Mouse (Mus musculus): ENCODE data around the gene Nsun2. TPM values are rescaled to one million over a fixed set of nuclear protein-coding genes. Genes with fewer than 3 reads are reported as not detected.
"Not testable (repeated sequence)": the region's sequence is repeated elsewhere in the genome, so short reads cannot be mapped to it uniquely, and the experiment has no call there.

Nsun2 gene
- polyA plus RNA-seq, 1 experiment: 74.1 TPM

GRCm38 (mm10) chr13:69592226-69592625, 58.7 kb downstream of the Nsun2 start:
- Histone ChIP-seq H3K4me1 (replicated peaks; ENCODE audit: control insufficient read depth, insufficient read depth, low read length) (no peaks in the 10 kb centered on the region), H3K27ac (ENCODE audit: control insufficient read depth, insufficient read depth, low read length) (no peak overlapping the region), H3K4me3 (ENCODE audit: control insufficient read depth, insufficient read depth, low read length) (no peak overlapping the region), H3K27me3 (ENCODE audit: control insufficient read depth, insufficient read depth, low read length) (no peaks in the 10 kb centered on the region), H3K36me3 (ENCODE audit: control insufficient read depth, insufficient read depth, low read length) (no peaks in the 10 kb centered on the region)
- no peak for TF ChIP-seq CTCF (IDR thresholded peaks at IDR 0.05; ENCODE audit: borderline replicate concordance, control insufficient read depth, extremely low read depth, insufficient read depth, low read length, poor library complexity)
- DNase-seq: no peak
- 94% methylated on average over 8 of the region's 8 CpGs for WGBS

- H3K27ac ChIP-seq (ENCODE audit: control insufficient read depth, insufficient read depth, low read length): no peak overlapping the region
- TF ChIP-seq CTCF (IDR thresholded peaks at IDR 0.05; ENCODE audit: borderline replicate concordance, control insufficient read depth, extremely low read depth, insufficient read depth, low read length, poor library complexity) (no peak), POLR2A (IDR thresholded peaks at IDR 0.05; ENCODE audit: control insufficient read depth, extremely low read depth, insufficient read depth, low read length, poor library complexity) (no peak)
- DNase-seq: no peak
- H3K4me1 ChIP-seq (replicated peaks; ENCODE audit: control insufficient read depth, insufficient read depth, low read length): no peaks in the 10 kb centered on the region
- no peaks in the 10 kb centered on the region for H3K27me3 ChIP-seq (ENCODE audit: control insufficient read depth, insufficient read depth, low read length)
- 94% methylated on average over 8 of the region's 8 CpGs for WGBS
- no peaks in the 10 kb centered on the region for H3K36me3 ChIP-seq (ENCODE audit: control insufficient read depth, insufficient read depth, low read length)
- no peak overlapping the region for H3K4me3 ChIP-seq (ENCODE audit: control insufficient read depth, insufficient read depth, low read length)
Observed at GRCm38 (mm10) chr13:69593453-69593852, 59.9 kb downstream of the Nsun2 start.

- Histone ChIP-seq H3K27me3 (ENCODE audit: control insufficient read depth, insufficient read depth, low read length) (no peaks in the 10 kb centered on the region), H3K27ac (ENCODE audit: control insufficient read depth, insufficient read depth, low read length) (no peak overlapping the region), H3K36me3 (ENCODE audit: control insufficient read depth, insufficient read depth, low read length) (no peaks in the 10 kb centered on the region), H3K4me3 (ENCODE audit: control insufficient read depth, insufficient read depth, low read length) (no peak overlapping the region), H3K4me1 (replicated peaks; ENCODE audit: control insufficient read depth, insufficient read depth, low read length) (no peaks in the 10 kb centered on the region)
- 80% methylated on average over 7 of the region's 7 CpGs for WGBS
- no peak for TF ChIP-seq CTCF (IDR thresholded peaks at IDR 0.05; ENCODE audit: borderline replicate concordance, control insufficient read depth, extremely low read depth, insufficient read depth, low read length, poor library complexity)
- no peak for TF ChIP-seq POLR2A (IDR thresholded peaks at IDR 0.05; ENCODE audit: control insufficient read depth, extremely low read depth, insufficient read depth, low read length, poor library complexity)
- no peak for DNase-seq
Observed at GRCm38 (mm10) chr13:69594577-69595256, 61.2 kb downstream of the Nsun2 start.

- Histone ChIP-seq H3K36me3 (ENCODE audit: control insufficient read depth, insufficient read depth, low read length) (no peaks in the 10 kb centered on the region), H3K4me1 (replicated peaks; ENCODE audit: control insufficient read depth, insufficient read depth, low read length) (no peaks in the 10 kb centered on the region), H3K4me3 (ENCODE audit: control insufficient read depth, insufficient read depth, low read length) (no peak overlapping the region), H3K27me3 (ENCODE audit: control insufficient read depth, insufficient read depth, low read length) (no peaks in the 10 kb centered on the region), H3K27ac (ENCODE audit: control insufficient read depth, insufficient read depth, low read length) (no peak overlapping the region)
- TF ChIP-seq POLR2A (IDR thresholded peaks at IDR 0.05; ENCODE audit: control insufficient read depth, extremely low read depth, insufficient read depth, low read length, poor library complexity) (no peak), CTCF (IDR thresholded peaks at IDR 0.05; ENCODE audit: borderline replicate concordance, control insufficient read depth, extremely low read depth, insufficient read depth, low read length, poor library complexity) (no peak)
- DNase-seq: no peak
- WGBS: 95% methylated on average over 6 of the region's 6 CpGs
Observed at GRCm38 (mm10) chr13:69595911-69596310, 62.4 kb downstream of the Nsun2 start.

GRCm38 (mm10) chr13:69596515-69596914, 63.0 kb downstream of the Nsun2 start:
- no peak for DNase-seq
- WGBS: 99% methylated on average over 2 of the region's 2 CpGs
- Histone ChIP-seq H3K27ac (ENCODE audit: control insufficient read depth, insufficient read depth, low read length) (no peak overlapping the region), H3K36me3 (ENCODE audit: control insufficient read depth, insufficient read depth, low read length) (no peaks in the 10 kb centered on the region), H3K4me1 (replicated peaks; ENCODE audit: control insufficient read depth, insufficient read depth, low read length) (no peaks in the 10 kb centered on the region), H3K4me3 (ENCODE audit: control insufficient read depth, insufficient read depth, low read length) (no peak overlapping the region), H3K27me3 (ENCODE audit: control insufficient read depth, insufficient read depth, low read length) (no peaks in the 10 kb centered on the region)
- TF ChIP-seq CTCF (IDR thresholded peaks at IDR 0.05; ENCODE audit: borderline replicate concordance, control insufficient read depth, extremely low read depth, insufficient read depth, low read length, poor library complexity) (no peak), POLR2A (IDR thresholded peaks at IDR 0.05; ENCODE audit: control insufficient read depth, extremely low read depth, insufficient read depth, low read length, poor library complexity) (no peak)

GRCm38 (mm10) chr13:69598867-69599266, 65.3 kb downstream of the Nsun2 start:
- H3K4me1 ChIP-seq (replicated peaks; ENCODE audit: control insufficient read depth, insufficient read depth, low read length): no peaks in the 10 kb centered on the region
- TF ChIP-seq POLR2A (IDR thresholded peaks at IDR 0.05; ENCODE audit: control insufficient read depth, extremely low read depth, insufficient read depth, low read length, poor library complexity): no peak
- no peak for TF ChIP-seq CTCF (IDR thresholded peaks at IDR 0.05; ENCODE audit: borderline replicate concordance, control insufficient read depth, extremely low read depth, insufficient read depth, low read length, poor library complexity)
- no peak for DNase-seq
- H3K36me3 ChIP-seq (ENCODE audit: control insufficient read depth, insufficient read depth, low read length): no peaks in the 10 kb centered on the region
- H3K27me3 ChIP-seq (ENCODE audit: control insufficient read depth, insufficient read depth, low read length): no peaks in the 10 kb centered on the region
- no peak overlapping the region for H3K27ac ChIP-seq (ENCODE audit: control insufficient read depth, insufficient read depth, low read length)
- H3K4me3 ChIP-seq (ENCODE audit: control insufficient read depth, insufficient read depth, low read length): no peak overlapping the region
- 97% methylated on average over 10 of the region's 10 CpGs for WGBS

GRCm38 (mm10) chr13:69600863-69601262, 67.3 kb downstream of the Nsun2 start:
- 96% methylated on average over 5 of the region's 5 CpGs for WGBS
- H3K27ac ChIP-seq (ENCODE audit: control insufficient read depth, insufficient read depth, low read length); H3K36me3 ChIP-seq (ENCODE audit: control insufficient read depth, insufficient read depth, low read length); H3K27me3 ChIP-seq (ENCODE audit: control insufficient read depth, insufficient read depth, low read length); H3K4me3 ChIP-seq (ENCODE audit: control insufficient read depth, insufficient read depth, low read length); H3K4me1 ChIP-seq (replicated peaks; ENCODE audit: control insufficient read depth, insufficient read depth, low read length); DNase-seq: not testable (repeated sequence)
